ENCODE assay signal across 9 mouse cellular contexts in the genomic region with DNA sequence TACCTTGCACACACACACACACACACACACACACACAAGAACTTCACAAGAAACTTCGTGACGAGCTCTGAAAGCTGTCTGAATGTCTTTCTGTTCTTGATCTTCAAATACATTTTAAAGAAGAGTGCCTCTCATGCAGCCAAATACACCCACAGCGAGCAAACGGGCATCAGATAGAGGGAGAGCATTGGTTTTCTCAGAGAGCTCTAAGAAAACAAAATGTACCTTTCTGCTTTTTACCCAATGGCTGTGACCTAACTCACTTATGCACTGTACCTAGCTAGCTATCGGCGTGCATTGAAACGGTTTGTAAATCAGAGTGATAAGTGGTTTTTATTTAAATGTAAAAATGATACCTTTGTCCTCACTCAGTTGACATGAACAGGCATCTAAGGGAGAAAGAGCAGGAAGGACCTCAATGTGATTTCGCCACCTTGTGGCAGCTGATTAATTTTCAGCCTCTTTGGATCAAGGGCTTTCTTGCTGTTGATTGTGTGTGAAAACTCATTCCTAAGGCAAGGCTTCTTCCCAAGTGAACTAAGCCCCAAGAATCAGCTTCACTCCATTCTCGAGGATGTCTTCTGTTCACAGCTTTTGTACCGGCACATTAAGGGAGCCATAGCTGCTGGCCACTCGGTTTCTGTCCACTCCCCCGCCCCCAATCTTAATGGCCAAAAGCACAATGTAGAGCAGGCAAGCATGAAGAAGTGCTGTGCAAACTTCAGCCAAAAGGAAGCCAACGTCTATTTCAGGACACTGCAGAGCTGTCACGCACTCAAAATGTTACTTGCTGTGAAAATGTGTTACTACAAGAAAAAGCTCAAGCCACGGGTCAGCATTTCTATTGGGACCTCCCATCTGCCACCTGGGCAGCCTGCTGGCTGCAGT.
DNase-seq lines count a peak whose midpoint lies in the region; ATAC-seq and TF ChIP-seq lines count a peak whose summit lies in the region.
"Had no signal": no experiment of that assay in that cellular context is flagged by ENCODE, and none has a peak within 500 bp of the region (broad histone marks: within the 10 kb centered on the region; RNA-seq: fewer than 3 reads in every experiment).

No protein-coding gene starts in this region.

- H3K9me3 ChIP-seq in liver, embryonic 14.5 days (ENCODE audit: control insufficient read depth, low read length), result no peaks in the 10 kb centered on the region

- TF ChIP-seq EP300 in liver, embryonic 14.5 days (IDR thresholded peaks at IDR 0.05; ENCODE audit: low read depth), result no peak

- no peaks in the 10 kb centered on the region for H3K27me3 ChIP-seq in liver, embryonic 14.5 days (ENCODE audit: control insufficient read depth, insufficient read depth, low read length)
- H3K27me3 ChIP-seq: megakaryocyte, embryonic 14.5 days had no signal

- H3K4me1 ChIP-seq in liver, embryonic 14.5 days (replicated peaks; ENCODE audit: control insufficient read depth in 2 of 2, insufficient read depth in 2 of 2, low read length in 1 of 2), result no peaks in the 10 kb centered on the region
- H3K4me1 ChIP-seq: megakaryocyte, embryonic 14.5 days had no signal

- peak; percentile 35; the same call in 1 of the 2 replicates for TF ChIP-seq CTCF in liver, embryonic 14.5 days (IDR thresholded peaks at IDR 0.05; ENCODE audit: low read depth)

- H3K36me3 ChIP-seq in liver, embryonic 14.5 days (replicated peaks; ENCODE audit: control insufficient read depth, insufficient read depth, low read depth), result no peaks in the 10 kb centered on the region

- WGBS in large intestine, adult 2 months, result 42% methylated on average over 15 of the region's 15 CpGs
- 35% methylated on average over 15 of the region's 15 CpGs for WGBS in liver, embryonic 14.5 days (ENCODE audit: insufficient replicate concordance)

- intact Hi-C loops in heart, postnatal 14 days (cut with DNase I), result loop anchor here (2.0 to 5.0 kb wide), 2 partner anchors 726 to 1765 kb away; no protein-coding TSS in a partner anchor

- H3K27ac ChIP-seq in liver, embryonic 14.5 days, result no peak overlapping the region

- H3K4me2 ChIP-seq in liver, embryonic 14.5 days (ENCODE audit: low read depth), result no peak overlapping the region

- no peak overlapping the region for H3K4me3 ChIP-seq in liver, embryonic 14.5 days (ENCODE audit: insufficient read depth in 1 of 2, low read depth in 2 of 2, low read length in 2 of 2)
- H3K4me3 ChIP-seq: megakaryocyte, embryonic 14.5 days had no signal

- no peak overlapping the region for H3K9ac ChIP-seq in liver, embryonic 14.5 days (replicated peaks)

- no peak for ATAC-seq in liver, embryonic 14.5 days (ENCODE audit: insufficient read depth)

- peak; percentile 23 to 46 for DNase-seq in urinary bladder, adult 18-20 months (ENCODE audit: low spot score in 2 of 2)
- DNase-seq in urinary bladder, postnatal 10 days (ENCODE audit: low spot score), result no peak
- DNase-seq in embryo, embryonic 9.5 days (ENCODE audit: extremely low spot score), result peak; percentile 57
- peak; percentile 55 to 69 for DNase-seq in heart, postnatal 14 days
- peak; percentile 4 for DNase-seq in large intestine, adult 2 months (ENCODE audit: low read depth, low spot score)
- DNase-seq in liver, embryonic 14.5 days (ENCODE audit: low read depth in 3 of 3, low spot score in 3 of 3), result peak in 1 of 3 experiments; percentile 1
- peak; percentile 41 for DNase-seq in ovary, postnatal 36 days (ENCODE audit: low spot score)
- no peak for DNase-seq in thymus, postnatal 0 days (ENCODE audit: low spot score)

Comparison
In these comparisons a context has a peak if more than half of its experiments do, and no peak if none do; other contexts are left out.
1. DNase-seq: peak in urinary bladder, adult 18-20 months (2 of 2), embryo, embryonic 9.5 days (single experiment), heart, postnatal 14 days (2 of 2), large intestine, adult 2 months (single experiment) and ovary, postnatal 36 days (single experiment); none in urinary bladder, postnatal 10 days (single experiment) and thymus, postnatal 0 days (single experiment).